Mouse (Mus musculus) liver, embryonic 14.5 days (tissue): Measurements from ENCODE around the gene Zdhhc18. TPM values are rescaled to one million over a fixed set of nuclear protein-coding genes. Genes with fewer than 3 reads are reported as not detected.

ENCODE experiments used
- ATAC-seq: fragments of 200-750 bp; cut with Nextera tagmentation; 2 replicates; pipeline ENCODE4 v1.8.0; 2017; ENCODE audit warnings: moderate number of reproducible peaks, mild to moderate bottlenecking, moderate library complexity; ENCODE audit not compliant: insufficient read depth
- DNase-seq, 3 experiments: peaks; one replicate each; pipeline ENCODE4 v3.0.0-alpha.2; 2012 to 2013; ENCODE audit warnings: low read depth in 3 of 3, low spot score in 3 of 3
- H3K27ac ChIP-seq: fragments of 300-500 bp; sonication (generic); 2 replicates; pipeline ENCODE4 v1.5.1; 2014; ENCODE audit warnings: moderate library complexity, mild to moderate bottlenecking, control low read depth, inconsistent platforms
- H3K27me3 ChIP-seq: fragments of 300-500 bp; sonication (generic); 2 replicates; pipeline ENCODE4 v1.6.1; 2014; ENCODE audit warnings: mild to moderate bottlenecking, low read length, moderate library complexity; ENCODE audit not compliant: control insufficient read depth, insufficient read depth
- H3K36me3 ChIP-seq: fragments of 300-500 bp; sonication (generic); replicated peaks from 2 replicates; pipeline ENCODE4 v1.6.1; 2014; ENCODE audit warnings: low read depth; ENCODE audit not compliant: control insufficient read depth, insufficient read depth
- H3K4me1 ChIP-seq, 2 experiments: fragments of 200-500 bp in 1 of 2; fragments of 300-500 bp in 1 of 2; sonication (generic) in 1 of 2; replicated peaks; 2 replicates each; pipeline ENCODE4 v1.6.1; 2012 to 2014; ENCODE audit warnings: antibody characterized with exemption in 1 of 2, inconsistent platforms in 1 of 2, low read length in 1 of 2; ENCODE audit not compliant: control insufficient read depth in 2 of 2, insufficient read depth in 2 of 2
- H3K4me2 ChIP-seq: fragments of 300-500 bp; sonication (generic); 2 replicates; pipeline ENCODE4 v1.6.1; 2014; ENCODE audit warnings: low read depth, mild to moderate bottlenecking, control low read depth, moderate library complexity
- H3K4me3 ChIP-seq, 2 experiments: fragments of 200-500 bp in 1 of 2; fragments of 300-500 bp in 1 of 2; sonication (generic) in 1 of 2; 2 replicates each; pipeline ENCODE4 v1.5.1; 2012 to 2014; ENCODE audit warnings: low read depth in 2 of 2, low read length in 2 of 2, mild to moderate bottlenecking in 2 of 2, control low read depth in 1 of 2, inconsistent platforms in 1 of 2, moderate library complexity in 1 of 2; ENCODE audit not compliant: insufficient read depth in 1 of 2
- H3K9ac ChIP-seq: fragments of 300-500 bp; sonication (generic); replicated peaks from 2 replicates; pipeline ENCODE4 v1.6.1; 2014; ENCODE audit warnings: mild to moderate bottlenecking, control low read depth, moderate library complexity
- H3K9me3 ChIP-seq: fragments of 300-500 bp; sonication (generic); 2 replicates; pipeline ENCODE4 v1.6.1; 2016; ENCODE audit warnings: low read length, mixed read lengths; ENCODE audit not compliant: control insufficient read depth
- CTCF ChIP-seq: IDR thresholded peaks from 2 replicates; pipeline ENCODE4 v1.5.1; 2016; ENCODE audit warnings: antibody characterized with exemption, low read depth, control low read depth
- EP300 ChIP-seq: IDR thresholded peaks from 2 replicates; pipeline ENCODE4 v1.6.1; 2016; ENCODE audit warnings: antibody characterized with exemption, low read depth
- WGBS: fragments of 180-500 bp; shearing (Covaris S2); extraction: QIAGEN DNeasy Blood & Tissue Kit; methylation state at CpG from one replicate; pipeline ENCODE4 v1.1.7; 2014; ENCODE audit not compliant: insufficient replicate concordance; 5-methylcytosine and 5-hydroxymethylcytosine counted together
- polyA plus RNA-seq, 2 experiments: library from polyadenylated mRNA; depleted of rRNA in 1 of 2; stranded (reverse) in 1 of 2; unstranded in 1 of 2; fragments of >200 nt; fragmentation: Nextera tagmentation in 1 of 2; extraction: Ambion mirVana in 1 of 2; gene quantifications; 2 replicates each; pipeline versions ENCODE4 v1.2.1 to v1.2.3; 2012 to 2014

Zdhhc18 gene
- polyA plus RNA-seq, 2 experiments = 0.90 to 3.9 TPM

GRCm38 (mm10) chr4:133645680-133646079, 4.3 kb downstream of the Zdhhc18 start:
- Histone ChIP-seq H3K4me1 (no peaks in the 10 kb centered on the region; a peak in 2 of 4 replicates), H3K9ac (no peak overlapping the region), H3K4me2 (no peak overlapping the region), H3K36me3 (no peaks in the 10 kb centered on the region), H3K9me3 (no peaks in the 10 kb centered on the region), H3K27ac (no peak overlapping the region), H3K27me3 (no peaks in the 10 kb centered on the region), H3K4me3 (no peak overlapping the region)
- WGBS = 64% methylated on average over 21 of the region's 21 CpGs
- no peak for DNase-seq
- no peak for ATAC-seq
- TF ChIP-seq EP300 (no peak), CTCF (no peak)

GRCm38 (mm10) chr4:133645195-133645594, 4.8 kb downstream of the Zdhhc18 start:
- 72% methylated on average over 3 of the region's 3 CpGs for WGBS
- Histone ChIP-seq H3K36me3 (no peaks in the 10 kb centered on the region), H3K4me3 (no peak overlapping the region), H3K4me1 (no peaks in the 10 kb centered on the region; a peak in 2 of 4 replicates), H3K27me3 (no peaks in the 10 kb centered on the region), H3K9me3 (no peaks in the 10 kb centered on the region), H3K27ac (no peak overlapping the region), H3K4me2 (no peak overlapping the region), H3K9ac (no peak overlapping the region)
- peak; percentile 38; the same call in 1 of the 2 replicates for TF ChIP-seq CTCF
- no peak for TF ChIP-seq EP300
- no peak for ATAC-seq
- DNase-seq = no peak

GRCm38 (mm10) chr4:133634043-133634410, 15.9 kb downstream of the Zdhhc18 start:
- DNase-seq (no peak), ATAC-seq (no peak)
- Histone ChIP-seq H3K9me3 (no peaks in the 10 kb centered on the region), H3K27ac (no peak overlapping the region), H3K27me3 (no peaks in the 10 kb centered on the region), H3K4me1 (peaks cover 7 to 16% of the 10 kb centered on the region in 2 experiments), H3K9ac (no peak overlapping the region), H3K4me3 (no peak overlapping the region), H3K36me3 (no peaks in the 10 kb centered on the region), H3K4me2 (peak overlapping the region; percentile 95)
- TF ChIP-seq EP300 (no peak), CTCF (no peak)
- 63% methylated on average over 5 of the region's 5 CpGs for WGBS

- Histone ChIP-seq H3K27ac (no peak overlapping the region), H3K4me1 (peaks cover 7 to 16% of the 10 kb centered on the region in 2 experiments), H3K36me3 (no peaks in the 10 kb centered on the region), H3K4me2 (peak overlapping the region; percentile 95), H3K27me3 (no peaks in the 10 kb centered on the region), H3K4me3 (peak overlapping the region; percentile 69 to 87), H3K9ac (peak overlapping the region; percentile 79), H3K9me3 (no peaks in the 10 kb centered on the region)
- ATAC-seq = peak; percentile 82
- DNase-seq = peak; percentile 49 to 62 (median 55)
- 9% methylated on average over 36 of the region's 47 CpGs for WGBS
- TF ChIP-seq CTCF = peak; percentile 79
- no peak for TF ChIP-seq EP300
Observed at GRCm38 (mm10) chr4:133633332-133634042, 16.5 kb downstream of the Zdhhc18 start.

- peak; percentile 76 for ATAC-seq
- H3K9ac ChIP-seq = peak overlapping the region; percentile 79
- H3K36me3 ChIP-seq = no peaks in the 10 kb centered on the region
- peaks cover 7 to 16% of the 10 kb centered on the region in 2 experiments for H3K4me1 ChIP-seq
- H3K4me3 ChIP-seq = peak overlapping the region; percentile 69 to 87
- no peaks in the 10 kb centered on the region for H3K27me3 ChIP-seq
- no peak overlapping the region for H3K27ac ChIP-seq
- 3% methylated on average over 60 of the region's 69 CpGs for WGBS
- TF ChIP-seq EP300 (no peak), CTCF (no peak)
- no peaks in the 10 kb centered on the region for H3K9me3 ChIP-seq
- peak overlapping the region; percentile 95 for H3K4me2 ChIP-seq
- no peak for DNase-seq
Observed at GRCm38 (mm10) chr4:133632483-133633327, 17.2 kb downstream of the Zdhhc18 start.
